Mouse (Mus musculus) CH12F3 (cell line): ENCODE measurements around the gene Siah1a.

ENCODE experiments used
- in situ Hi-C: fragments of 300-500 bp; cut with MboI; formaldehyde crosslinking; loops from 2 replicates; pipeline ENCODE4 v1.14.3; 2020; ENCODE audit warnings: low sequenced_read_pairs

Gene Siah1a

DNA sequence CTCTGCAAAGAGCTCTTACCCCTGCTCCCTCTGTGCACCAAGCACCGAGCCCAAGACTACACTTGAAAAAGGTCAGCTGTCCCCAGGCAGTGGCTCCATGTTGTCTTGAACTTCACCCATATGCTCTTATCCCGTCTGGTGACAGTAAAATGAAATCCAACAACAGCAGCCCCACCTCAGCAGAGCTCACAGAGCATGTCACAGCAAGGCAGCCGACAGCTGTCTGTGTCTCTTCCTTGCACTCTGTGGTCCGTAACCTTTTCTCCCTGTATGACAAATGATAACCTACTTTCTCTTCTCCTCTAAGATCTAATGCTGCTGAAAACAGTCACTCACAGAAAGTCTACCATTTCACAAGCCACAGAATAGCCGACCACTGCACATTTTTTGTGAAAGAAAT, 39.0 kb downstream of the Siah1a start:
- in situ Hi-C loops = no loop called here

DNA sequence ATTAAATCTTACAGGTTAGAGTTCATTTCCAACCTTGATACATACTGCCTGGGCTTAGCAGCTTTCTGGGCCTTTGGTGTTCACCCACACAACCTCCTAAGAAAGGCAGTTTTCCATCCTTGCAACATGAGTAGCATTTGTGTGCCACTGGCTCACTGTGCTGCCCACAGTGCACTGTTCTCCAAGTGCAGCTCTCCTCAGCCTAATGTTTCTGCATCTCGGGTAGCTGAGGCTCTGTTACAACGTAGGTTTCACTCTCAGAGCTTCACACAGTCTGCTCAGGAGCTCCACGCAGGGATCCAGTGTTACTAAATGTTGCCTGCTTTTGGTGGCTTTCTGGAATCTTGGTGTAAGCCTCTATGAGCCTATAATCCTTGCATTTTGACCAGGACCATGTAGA, 40.4 kb downstream of the Siah1a start:
- in situ Hi-C loops = no loop called here

DNA sequence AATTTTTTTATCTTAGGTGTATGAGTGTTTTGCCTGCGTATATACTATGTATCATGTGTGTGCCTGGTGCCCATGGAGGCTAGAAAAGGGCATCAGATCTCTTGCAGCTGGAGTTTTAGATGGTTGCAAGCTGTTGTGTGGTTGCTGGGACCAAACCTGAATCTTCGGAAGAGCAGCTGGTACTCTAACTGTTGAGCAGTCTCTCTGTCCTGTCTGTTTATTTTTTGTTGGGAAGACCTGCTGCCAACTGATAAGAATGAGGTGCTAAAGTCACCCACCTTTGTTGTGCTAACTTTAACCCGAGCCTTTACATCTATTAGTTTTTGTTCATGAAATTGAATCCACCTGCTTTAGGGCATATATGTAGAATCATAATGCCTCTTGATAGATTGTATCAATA, 43.3 kb downstream of the Siah1a start:
- in situ Hi-C loops = no loop called here

DNA sequence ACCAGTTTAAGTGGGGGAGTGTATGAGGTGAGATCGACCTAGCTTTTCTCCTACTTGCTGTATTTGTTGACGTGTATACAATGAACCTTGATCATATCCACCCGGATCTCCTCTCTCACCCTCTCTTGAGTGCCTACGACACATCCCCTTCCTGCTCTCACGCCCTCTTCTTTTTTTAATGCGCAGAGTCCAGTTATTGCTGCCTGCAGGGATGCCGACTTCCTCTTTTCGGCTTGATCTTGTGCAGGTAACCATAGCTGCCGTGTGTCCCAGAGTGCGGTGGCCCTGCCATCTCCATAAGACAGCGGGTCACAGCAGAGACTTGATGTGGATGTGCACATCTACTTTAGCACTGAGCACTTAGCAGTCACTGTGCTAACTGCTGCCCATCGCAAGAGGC, 46.3 kb downstream of the Siah1a start:
- in situ Hi-C loops = no loop called here

DNA sequence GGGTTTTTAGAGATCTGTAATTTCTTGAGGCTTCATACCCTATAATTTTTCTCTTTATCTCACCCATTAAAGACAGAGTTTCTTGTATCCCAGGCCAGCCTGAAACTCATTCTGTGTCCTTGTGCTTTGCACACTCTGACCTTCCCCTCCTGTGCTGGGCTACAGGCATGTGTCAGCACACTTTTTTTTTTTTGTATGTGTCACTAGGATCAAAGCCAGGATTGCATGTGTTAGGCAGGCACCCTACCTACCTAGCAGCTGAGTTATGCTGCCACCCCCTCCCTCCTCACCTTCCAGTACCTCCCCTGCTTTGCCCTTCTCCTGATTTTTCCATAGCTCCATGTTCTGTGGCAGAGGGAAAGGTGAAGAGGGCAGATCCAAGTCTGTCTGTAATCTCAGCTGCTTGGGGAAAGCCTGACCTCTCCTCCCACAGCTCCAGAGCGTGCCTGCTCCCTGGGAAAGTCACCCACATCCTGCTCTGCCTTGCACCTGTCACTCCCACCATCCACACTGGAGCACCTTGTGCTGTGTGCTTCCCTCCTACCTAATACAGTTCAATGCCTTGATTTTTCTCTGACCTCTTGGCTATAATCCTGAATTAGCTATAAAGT, 46.8 kb downstream of the Siah1a start:
- in situ Hi-C loops = no loop called here

DNA sequence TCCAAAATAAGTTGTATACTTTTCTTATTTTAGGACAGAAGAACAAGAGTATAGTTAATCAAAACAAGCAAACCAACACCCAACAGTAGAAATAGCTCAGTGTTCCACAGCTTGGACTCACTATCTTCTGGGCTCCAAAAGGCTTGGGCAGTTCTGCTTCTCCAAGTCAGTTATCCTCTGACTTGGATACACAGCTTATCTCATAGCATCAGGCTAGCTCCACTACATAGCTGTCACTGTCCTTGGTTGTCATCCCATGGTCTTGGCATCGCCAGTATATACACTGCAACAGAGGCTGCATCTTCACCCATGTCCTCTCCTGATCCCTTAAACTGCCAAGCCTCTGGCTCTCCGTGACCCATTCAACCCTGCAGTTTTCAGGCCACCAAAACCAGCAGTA, 50.0 kb downstream of the Siah1a start:
- in situ Hi-C loops = no loop called here

DNA sequence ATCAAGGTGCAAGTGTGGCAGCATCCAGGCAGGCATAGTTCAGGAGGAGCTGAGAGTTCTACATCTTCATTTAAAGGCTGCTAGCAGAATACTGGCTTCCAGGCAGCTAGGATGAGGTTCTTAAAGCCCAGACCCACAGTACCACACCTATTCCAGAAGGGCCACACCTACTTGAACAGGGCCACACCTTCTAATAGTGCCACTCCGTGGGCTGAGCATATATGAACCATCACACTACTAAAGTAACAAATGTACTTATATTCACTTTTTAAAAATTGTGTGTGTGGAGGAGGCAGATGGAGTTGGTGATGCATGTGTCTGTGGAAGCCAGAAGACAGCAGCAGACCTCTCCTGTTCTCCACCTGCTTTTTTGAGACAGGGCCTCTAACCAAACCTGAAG, 51.7 kb downstream of the Siah1a start:
- in situ Hi-C loops = no loop called here

DNA sequence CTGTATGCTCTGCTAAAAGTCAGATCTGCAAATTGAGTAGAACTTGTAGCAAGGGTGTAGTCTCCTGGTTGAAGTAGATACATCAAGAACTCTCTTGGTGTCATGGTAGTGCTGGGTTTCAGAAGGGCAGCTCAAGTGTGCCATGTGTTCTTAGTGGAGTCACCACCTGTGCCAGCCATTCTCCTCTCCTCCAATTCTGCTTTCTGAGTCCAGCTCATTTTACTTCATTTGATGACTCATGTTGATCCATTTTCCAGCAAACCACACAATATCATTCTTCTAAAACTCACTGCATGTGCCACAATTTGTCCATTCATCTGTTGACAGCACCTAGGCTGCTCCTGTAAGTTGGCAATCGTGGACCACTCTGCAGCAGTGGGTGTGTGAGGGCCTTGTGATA, 53.6 kb downstream of the Siah1a start:
- in situ Hi-C loops = no loop called here

DNA sequence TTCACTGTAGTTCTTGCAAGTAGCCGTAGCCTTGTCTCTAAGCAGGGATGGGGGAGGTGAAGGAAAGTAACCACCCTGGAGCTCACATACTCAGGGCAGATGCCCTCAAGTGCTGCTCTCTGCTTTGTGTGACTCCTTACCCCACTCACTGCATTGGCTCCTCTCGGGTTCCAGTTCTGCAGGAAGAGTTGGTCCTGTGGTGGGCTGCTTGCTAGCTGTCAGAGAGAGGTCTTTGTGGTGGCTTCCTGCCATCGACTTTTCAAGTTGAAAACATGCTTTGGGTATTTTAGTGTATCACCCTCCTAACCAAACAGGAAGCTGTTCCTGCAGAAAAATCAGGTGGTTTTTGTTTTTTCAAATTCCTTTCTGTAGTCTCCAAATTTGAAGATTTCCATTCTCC, 59.1 kb downstream of the Siah1a start:
- in situ Hi-C loops = no loop called here
